Mouse (Mus musculus) erythroblast, embryonic 14.5 days (primary cell): ENCODE measurements around the gene Ccndbp1.

ENCODE experiments used
- GATA1 ChIP-seq: IDR thresholded peaks from 2 replicates; pipeline ENCODE4 v1.6.1; 2012; ENCODE audit warnings: low read length, inconsistent platforms, mixed read lengths
- TAL1 ChIP-seq: IDR thresholded peaks from 3 replicates; pipeline ENCODE4 v1.6.1; 2012; ENCODE audit warnings: low read length, inconsistent platforms, mixed read lengths

- TF ChIP-seq GATA1: no peak
- no peak for TF ChIP-seq TAL1
These were observed 48.8 kb upstream of the Ccndbp1 start for GRCm38 (mm10) chr2:120959363-120959762.
